Mouse (Mus musculus) forebrain, postnatal 0 days (tissue): ENCODE data around the gene Myh11. TPM values are rescaled to one million over a fixed set of nuclear protein-coding genes. Genes with fewer than 3 reads are reported as not detected.

Experiments used
- ATAC-seq: fragments of 200-750 bp; cut with Nextera tagmentation; 2 replicates; pipeline ENCODE4 v1.8.0; 2017; ENCODE audit warnings: mild to moderate bottlenecking, moderate library complexity
- DNase-seq: peaks from one replicate; pipeline ENCODE4 v3.0.0-alpha.2; 2015
- H3K27ac ChIP-seq: fragments of 300-500 bp; sonication (generic); 2 replicates; pipeline ENCODE4 v1.5.1; 2014; ENCODE audit warnings: low read depth, mild to moderate bottlenecking, antibody characterized with exemption, low read length, moderate library complexity, mixed read lengths
- H3K27me3 ChIP-seq: fragments of 300-500 bp; sonication (generic); 2 replicates; pipeline ENCODE4 v1.6.1; 2014; ENCODE audit warnings: mild to moderate bottlenecking, low read length, mixed read lengths; ENCODE audit not compliant: insufficient read depth
- H3K36me3 ChIP-seq: fragments of 300-500 bp; sonication (generic); 2 replicates; pipeline ENCODE4 v1.6.1; 2014; ENCODE audit warnings: mild to moderate bottlenecking, moderate library complexity; ENCODE audit not compliant: insufficient read depth
- H3K4me1 ChIP-seq: fragments of 300-500 bp; sonication (generic); 2 replicates; pipeline ENCODE4 v1.6.1; 2014; ENCODE audit warnings: antibody characterized with exemption; ENCODE audit not compliant: insufficient read depth
- H3K4me2 ChIP-seq: fragments of 300-500 bp; sonication (generic); 2 replicates; pipeline ENCODE4 v1.6.1; 2014; ENCODE audit warnings: low read depth, mild to moderate bottlenecking, moderate library complexity
- H3K4me3 ChIP-seq: fragments of 300-500 bp; sonication (generic); 2 replicates; pipeline ENCODE4 v1.5.1; 2014; ENCODE audit warnings: low read depth, low read length, mixed read lengths
- H3K9ac ChIP-seq: fragments of 300-500 bp; sonication (generic); 2 replicates; pipeline ENCODE4 v1.6.1; 2014; ENCODE audit warnings: mild to moderate bottlenecking
- H3K9me3 ChIP-seq: fragments of 300-500 bp; sonication (generic); 2 replicates; pipeline ENCODE4 v1.6.1; 2016; ENCODE audit warnings: low read length
- CTCF ChIP-seq: sonication (generic); IDR thresholded peaks from 2 replicates; pipeline ENCODE4 v1.5.1; 2016; ENCODE audit warnings: antibody characterized with exemption, control low read depth, low read depth
- WGBS: fragments of 180-500 bp; shearing (Covaris S2); extraction: QIAGEN DNeasy Blood & Tissue Kit; methylation state at CpG from one replicate; pipeline ENCODE4 v1.1.7; 2014; 5-methylcytosine and 5-hydroxymethylcytosine counted together
- polyA plus RNA-seq: library from polyadenylated mRNA; unstranded; fragments of >200 nt; fragmentation: Nextera tagmentation; extraction: Ambion mirVana; gene quantifications from 2 replicates; pipeline ENCODE4 v1.2.1, GENCODE M21; 2015
- total RNA-seq: library from RNA; depleted of rRNA; stranded (reverse); fragments of >200 nt; gene quantifications from 2 replicates; pipeline ENCODE4 v1.2.3, GENCODE M21; 2014

Myh11 gene
- total and polyA plus RNA-seq, 2 experiments from 2014 or later, result 0.52 to 2.0 TPM

- Histone ChIP-seq H3K36me3 (0 out of 2 replicates have a peak, but pooled peaks cover 9% of the 10 kb centered on the region), H3K4me2 (no peak overlapping the region), H3K4me1 (no peaks in the 10 kb centered on the region), H3K27me3 (no peaks in the 10 kb centered on the region), H3K27ac (no peak overlapping the region), H3K9me3 (no peaks in the 10 kb centered on the region), H3K9ac (no peak overlapping the region), H3K4me3 (no peak overlapping the region)
- 88% methylated on average over 4 of the region's 4 CpGs for WGBS
- no peak for TF ChIP-seq CTCF
- DNase-seq (no peak), ATAC-seq (no peak)
Measured at GRCm38 (mm10) chr16:14166490-14166889, 124.7 kb downstream of the Myh11 start.

- Histone ChIP-seq H3K9me3 (no peaks in the 10 kb centered on the region), H3K27ac (no peak overlapping the region), H3K9ac (peak overlapping the region; percentile 53), H3K36me3 (no peaks in the 10 kb centered on the region), H3K4me1 (no peaks in the 10 kb centered on the region), H3K27me3 (no peaks in the 10 kb centered on the region), H3K4me2 (peak overlapping the region; percentile 93), H3K4me3 (peak overlapping the region; percentile 52)
- no peak for ATAC-seq
- WGBS, result 3% methylated on average over 10 of the region's 10 CpGs
- TF ChIP-seq CTCF, result no peak
- DNase-seq, result no peak
Measured at GRCm38 (mm10) chr16:14163731-14164130, 127.4 kb downstream of the Myh11 start.

GRCm38 (mm10) chr16:14162988-14163416, 128.2 kb downstream of the Myh11 start, which contains the start of the genes Nde1 and Marf1:
Nde1 (plus strand) TSS chr16:14163275.
Marf1 (minus strand) TSS chr16:14163351.
- Histone ChIP-seq H3K27ac (peak within 1 kb of the TSS; percentile 21; the same call in 1 of the 2 replicates), H3K27me3 (no peaks in the 10 kb centered on the region), H3K9me3 (no peaks in the 10 kb centered on the region), H3K4me2 (peak within 1 kb of the TSS; percentile 93), H3K4me1 (0 out of 2 replicates have a peak, but pooled peaks cover 3% of the 10 kb centered on the region), H3K9ac (peak within 1 kb of the TSS; percentile 53), H3K4me3 (peak within 1 kb of the TSS; percentile 52), H3K36me3 (no peaks in the 10 kb centered on the region)
- DNase-seq, result peak; percentile 81
- TF ChIP-seq CTCF, result no peak
- under 1% methylated on average over 36 of the region's 43 CpGs for WGBS
- ATAC-seq, result peak; percentile 59

GRCm38 (mm10) chr16:14160941-14161340, 130.2 kb downstream of the Myh11 start:
- DNase-seq, result no peak
- TF ChIP-seq CTCF, result no peak
- Histone ChIP-seq H3K4me2 (no peak overlapping the region), H3K4me1 (0 out of 2 replicates have a peak, but pooled peaks cover 3% of the 10 kb centered on the region), H3K4me3 (no peak overlapping the region), H3K36me3 (no peaks in the 10 kb centered on the region), H3K27ac (no peak overlapping the region), H3K27me3 (no peaks in the 10 kb centered on the region), H3K9ac (no peak overlapping the region), H3K9me3 (no peaks in the 10 kb centered on the region)
- no peak for ATAC-seq
- 89% methylated on average over 1 of the region's 1 CpGs for WGBS

GRCm38 (mm10) chr16:14159746-14160131, 131.4 kb downstream of the Myh11 start:
- peak; percentile 46 for ATAC-seq
- WGBS, result under 1% methylated on average over 10 of the region's 10 CpGs
- TF ChIP-seq CTCF, result peak; percentile 92
- no peaks in the 10 kb centered on the region for H3K36me3 ChIP-seq
- H3K4me1 ChIP-seq, result 0 out of 2 replicates have a peak, but pooled peaks cover 3% of the 10 kb centered on the region
- peak overlapping the region; percentile 53 for H3K4me2 ChIP-seq
- peak overlapping the region; percentile 86 for H3K9ac ChIP-seq
- H3K27me3 ChIP-seq, result no peaks in the 10 kb centered on the region
- H3K4me3 ChIP-seq, result peak overlapping the region; percentile 59
- peak; percentile 90 for DNase-seq
- H3K9me3 ChIP-seq, result no peaks in the 10 kb centered on the region
- peak overlapping the region; percentile 96 for H3K27ac ChIP-seq

GRCm38 (mm10) chr16:14158936-14159745, 132.0 kb downstream of the Myh11 start:
- ATAC-seq, result peak; percentile 96
- under 1% methylated on average over 52 of the region's 58 CpGs for WGBS
- H3K27me3 ChIP-seq, result no peaks in the 10 kb centered on the region
- H3K4me2 ChIP-seq, result peak overlapping the region; percentile 53
- peak; percentile 99 for DNase-seq
- no peaks in the 10 kb centered on the region for H3K9me3 ChIP-seq
- H3K4me3 ChIP-seq, result peak overlapping the region; percentile 59
- H3K27ac ChIP-seq, result peak overlapping the region; percentile 96
- 0 out of 2 replicates have a peak, but pooled peaks cover 3% of the 10 kb centered on the region for H3K4me1 ChIP-seq
- peak overlapping the region; percentile 86 for H3K9ac ChIP-seq
- no peaks in the 10 kb centered on the region for H3K36me3 ChIP-seq
- no peak for TF ChIP-seq CTCF

- Histone ChIP-seq H3K4me2 (peak overlapping the region; percentile 51), H3K4me3 (peak overlapping the region; percentile 59), H3K36me3 (peaks cover 2% of the 10 kb centered on the region; the same call in 1 of the 2 replicates), H3K4me1 (0 out of 2 replicates have a peak, but pooled peaks cover 3% of the 10 kb centered on the region), H3K9ac (peak overlapping the region; percentile 69), H3K9me3 (no peaks in the 10 kb centered on the region), H3K27me3 (no peaks in the 10 kb centered on the region), H3K27ac (peak overlapping the region; percentile 96)
- DNase-seq (no peak), ATAC-seq (no peak)
- 12% methylated on average over 7 of the region's 7 CpGs for WGBS
- peak; percentile 12; the same call in 1 of the 2 replicates for TF ChIP-seq CTCF
Measured at GRCm38 (mm10) chr16:14158536-14158935, 132.6 kb downstream of the Myh11 start.
